Mouse (Mus musculus): ENCODE data around the gene Dok5. TPM values are rescaled to one million over a fixed set of nuclear protein-coding genes. Genes with fewer than 3 reads are reported as not detected.

Dok5 gene
- polyA plus RNA-seq, 1 experiment from 2014 or later, result 11.8 TPM

GRCm38 (mm10) chr2:170884209-170884801, 152.7 kb downstream of the Dok5 start:
- no peak overlapping the region for H3K4me3 ChIP-seq
- H3K27me3 ChIP-seq (replicated peaks; ENCODE audit: low read depth, poor library complexity, severe bottlenecking), result peaks cover under 1% of the 10 kb centered on the region; the same call in 1 of the 2 replicates
- 63% methylated on average over 4 of the region's 4 CpGs for WGBS
- peaks cover 4% of the 10 kb centered on the region; the same call in 1 of the 2 replicates for H3K4me1 ChIP-seq
- no peaks in the 10 kb centered on the region for H3K9me3 ChIP-seq
- no peaks in the 10 kb centered on the region for H3K36me3 ChIP-seq (replicated peaks)
- no peak for DNase-seq (ENCODE audit: low spot score)
- H3K27ac ChIP-seq (replicated peaks), result no peak overlapping the region

- H3K27ac ChIP-seq (replicated peaks), result no peak overlapping the region
- WGBS, result 61% methylated on average over 9 of the region's 9 CpGs
- DNase-seq (ENCODE audit: low spot score), result no peak
These were observed 156.4 kb downstream of the Dok5 start for GRCm38 (mm10) chr2:170887984-170888383.

GRCm38 (mm10) chr2:170895096-170895495, 163.5 kb downstream of the Dok5 start:
- no peaks in the 10 kb centered on the region for H3K27me3 ChIP-seq (replicated peaks; ENCODE audit: low read depth, poor library complexity, severe bottlenecking)
- 84% methylated on average over 8 of the region's 8 CpGs for WGBS
- H3K27ac ChIP-seq (replicated peaks), result no peak overlapping the region
- H3K4me1 ChIP-seq, result peaks cover 18% of the 10 kb centered on the region
- H3K9me3 ChIP-seq, result no peaks in the 10 kb centered on the region
- no peaks in the 10 kb centered on the region for H3K36me3 ChIP-seq (replicated peaks)
- no peak for DNase-seq (ENCODE audit: low spot score)
- no peak overlapping the region for H3K4me3 ChIP-seq

More at GRCm38 (mm10) chr2:170887984-170888383, 156.4 kb downstream of the Dok5 start:
- Histone ChIP-seq H3K4me3 (no peak overlapping the region), H3K9me3 (no peaks in the 10 kb centered on the region), H3K36me3 (replicated peaks) (no peaks in the 10 kb centered on the region), H3K4me1 (peaks cover 11% of the 10 kb centered on the region), H3K27me3 (replicated peaks; ENCODE audit: low read depth, poor library complexity, severe bottlenecking) (no peaks in the 10 kb centered on the region)

- Histone ChIP-seq H3K36me3 (replicated peaks) (no peaks in the 10 kb centered on the region), H3K9me3 (0 out of 2 replicates have a peak, but pooled peaks cover 7% of the 10 kb centered on the region), H3K4me1 (0 out of 2 replicates have a peak, but pooled peaks cover 3% of the 10 kb centered on the region), H3K27ac (replicated peaks) (peak overlapping the region; percentile 54), H3K4me3 (no peak overlapping the region), H3K27me3 (replicated peaks; ENCODE audit: low read depth, poor library complexity, severe bottlenecking) (no peaks in the 10 kb centered on the region)
- DNase-seq (ENCODE audit: low spot score), result no peak
- 71% methylated on average over 13 of the region's 13 CpGs for WGBS
These were observed 170.8 kb downstream of the Dok5 start for GRCm38 (mm10) chr2:170902204-170903028.

- no peak for DNase-seq (ENCODE audit: low spot score)
- WGBS, result 85% methylated on average over 7 of the region's 7 CpGs
- H3K27ac ChIP-seq (replicated peaks), result no peak overlapping the region
- H3K4me3 ChIP-seq, result no peak overlapping the region
- H3K36me3 ChIP-seq (replicated peaks), result no peaks in the 10 kb centered on the region
- H3K4me1 ChIP-seq, result 0 out of 2 replicates have a peak, but pooled peaks cover 3% of the 10 kb centered on the region
- H3K27me3 ChIP-seq (replicated peaks; ENCODE audit: low read depth, poor library complexity, severe bottlenecking), result no peaks in the 10 kb centered on the region
- H3K9me3 ChIP-seq, result 0 out of 2 replicates have a peak, but pooled peaks cover 7% of the 10 kb centered on the region
These were observed 171.4 kb downstream of the Dok5 start for GRCm38 (mm10) chr2:170903029-170903306.

GRCm38 (mm10) chr2:170903367-170903766, 171.8 kb downstream of the Dok5 start:
- 0 out of 2 replicates have a peak, but pooled peaks cover 3% of the 10 kb centered on the region for H3K4me1 ChIP-seq
- H3K36me3 ChIP-seq (replicated peaks), result no peaks in the 10 kb centered on the region
- H3K4me3 ChIP-seq, result no peak overlapping the region
- no peaks in the 10 kb centered on the region for H3K27me3 ChIP-seq (replicated peaks; ENCODE audit: low read depth, poor library complexity, severe bottlenecking)
- H3K27ac ChIP-seq (replicated peaks), result no peak overlapping the region
- 95% methylated on average over 9 of the region's 9 CpGs for WGBS
- 0 out of 2 replicates have a peak, but pooled peaks cover 7% of the 10 kb centered on the region for H3K9me3 ChIP-seq
- no peak for DNase-seq (ENCODE audit: low spot score)

GRCm38 (mm10) chr2:170912589-170913223, 181.1 kb downstream of the Dok5 start:
- 50% methylated on average over 13 of the region's 13 CpGs for WGBS
- no peaks in the 10 kb centered on the region for H3K36me3 ChIP-seq (replicated peaks)
- H3K9me3 ChIP-seq, result no peaks in the 10 kb centered on the region
- H3K27ac ChIP-seq (replicated peaks), result no peak overlapping the region
- no peaks in the 10 kb centered on the region for H3K27me3 ChIP-seq (replicated peaks; ENCODE audit: low read depth, poor library complexity, severe bottlenecking)
- peaks cover 6% of the 10 kb centered on the region; the same call in 1 of the 2 replicates for H3K4me1 ChIP-seq
- no peak overlapping the region for H3K4me3 ChIP-seq
- DNase-seq (ENCODE audit: low spot score), result peak; percentile 56

GRCm38 (mm10) chr2:170913863-170914262, 182.3 kb downstream of the Dok5 start:
- WGBS, result 83% methylated on average over 11 of the region's 11 CpGs
- Histone ChIP-seq H3K9me3 (no peaks in the 10 kb centered on the region), H3K4me1 (peaks cover 6% of the 10 kb centered on the region; the same call in 1 of the 2 replicates), H3K27me3 (replicated peaks; ENCODE audit: low read depth, poor library complexity, severe bottlenecking) (no peaks in the 10 kb centered on the region), H3K36me3 (replicated peaks) (no peaks in the 10 kb centered on the region), H3K4me3 (no peak overlapping the region), H3K27ac (replicated peaks) (no peak overlapping the region)
- no peak for DNase-seq (ENCODE audit: low spot score)

- Histone ChIP-seq H3K27ac (replicated peaks) (no peak overlapping the region), H3K9me3 (no peaks in the 10 kb centered on the region), H3K27me3 (replicated peaks; ENCODE audit: low read depth, poor library complexity, severe bottlenecking) (no peaks in the 10 kb centered on the region), H3K36me3 (replicated peaks) (no peaks in the 10 kb centered on the region), H3K4me3 (no peak overlapping the region), H3K4me1 (peaks cover 6% of the 10 kb centered on the region; the same call in 1 of the 2 replicates)
- no peak for DNase-seq (ENCODE audit: low spot score)
- 89% methylated on average over 8 of the region's 8 CpGs for WGBS
These were observed 184.0 kb downstream of the Dok5 start for GRCm38 (mm10) chr2:170915646-170916045.

- Histone ChIP-seq H3K36me3 (replicated peaks) (no peaks in the 10 kb centered on the region), H3K27ac (replicated peaks) (no peak overlapping the region), H3K27me3 (replicated peaks; ENCODE audit: low read depth, poor library complexity, severe bottlenecking) (no peaks in the 10 kb centered on the region), H3K4me1 (no peaks in the 10 kb centered on the region; the same call in 1 of the 2 replicates), H3K9me3 (no peaks in the 10 kb centered on the region), H3K4me3 (no peak overlapping the region)
- 40% methylated on average over 3 of the region's 3 CpGs for WGBS
- no peak for DNase-seq (ENCODE audit: low spot score)
These were observed 190.7 kb downstream of the Dok5 start for GRCm38 (mm10) chr2:170922260-170922659.

- DNase-seq (ENCODE audit: low spot score), result no peak
- Histone ChIP-seq H3K4me3 (no peak overlapping the region), H3K27ac (replicated peaks) (no peak overlapping the region), H3K4me1 (no peaks in the 10 kb centered on the region; the same call in 1 of the 2 replicates), H3K27me3 (replicated peaks; ENCODE audit: low read depth, poor library complexity, severe bottlenecking) (no peaks in the 10 kb centered on the region), H3K36me3 (replicated peaks) (no peaks in the 10 kb centered on the region), H3K9me3 (no peaks in the 10 kb centered on the region)
- 89% methylated on average over 4 of the region's 4 CpGs for WGBS
These were observed 192.5 kb downstream of the Dok5 start for GRCm38 (mm10) chr2:170924131-170924530.

GRCm38 (mm10) chr2:170926237-170926636, 194.6 kb downstream of the Dok5 start:
- no peak overlapping the region for H3K4me3 ChIP-seq
- H3K4me1 ChIP-seq, result no peaks in the 10 kb centered on the region
- DNase-seq (ENCODE audit: low spot score), result no peak
- H3K27me3 ChIP-seq (replicated peaks; ENCODE audit: low read depth, poor library complexity, severe bottlenecking), result no peaks in the 10 kb centered on the region
- no peaks in the 10 kb centered on the region for H3K9me3 ChIP-seq
- WGBS, result 84% methylated on average over 9 of the region's 9 CpGs
- no peaks in the 10 kb centered on the region for H3K36me3 ChIP-seq (replicated peaks)
- H3K27ac ChIP-seq (replicated peaks), result no peak overlapping the region

Measured in embryonic facial prominence, embryonic 10.5 days (tissue).